Mouse (Mus musculus): ENCODE results near the gene Adamtsl1. TPM values are rescaled to one million over a fixed set of nuclear protein-coding genes. Genes with fewer than 3 reads are reported as not detected.

Gene Adamtsl1
- 10 to 100 TPM in 1 of 2 experiments, 1 to 10 TPM in 1; 9.6 to 13.2 TPM for total RNA-seq (2021)
- long read RNA-seq, experiment 1, partial matches to known transcripts = 0 of 2 reads
- long read RNA-seq, experiment 1, other reads (novel, unspliced or antisense) = 1 of 2 reads
- long read RNA-seq, experiment 2 = 0 reads

- no peak for DNase-seq (ENCODE audit: low spot score in 2 of 2)
These were observed at the start of gene Adamtsl1 for GRCm38 (mm10) chr4:85513792-85514191. TSS of gene Adamtsl1 (plus strand) at chr4:85514172.

- peak in 1 of 2 experiments; percentile 25 for DNase-seq (ENCODE audit: low spot score in 2 of 2)
These were observed 30.4 kb upstream of the Adamtsl1 start for GRCm38 (mm10) chr4:85483586-85483985.

- DNase-seq (ENCODE audit: low spot score in 2 of 2) = peak; percentile 37 to 64
These were observed 27.5 kb upstream of the Adamtsl1 start for GRCm38 (mm10) chr4:85486316-85486946.

- DNase-seq (ENCODE audit: low spot score in 2 of 2) = no peak
These were observed 8.3 kb upstream of the Adamtsl1 start for GRCm38 (mm10) chr4:85505718-85506117.

GRCm38 (mm10) chr4:85506976-85507375, 7.0 kb upstream of the Adamtsl1 start:
- DNase-seq (ENCODE audit: low spot score in 2 of 2) = no peak

- no peak for DNase-seq (ENCODE audit: low spot score in 2 of 2)
These were observed 6.5 kb upstream of the Adamtsl1 start for GRCm38 (mm10) chr4:85507491-85507890.

GRCm38 (mm10) chr4:85513288-85513687, 684 bp upstream of the Adamtsl1 start:
- DNase-seq (ENCODE audit: low spot score in 2 of 2) = no peak

GRCm38 (mm10) chr4:85514205-85514681, 271 bp downstream of the Adamtsl1 start:
- peak; percentile 8 to 29 for DNase-seq (ENCODE audit: low spot score in 2 of 2)

- DNase-seq (ENCODE audit: low spot score in 2 of 2) = no peak
These were observed 13.1 kb downstream of the Adamtsl1 start for GRCm38 (mm10) chr4:85526966-85527566.

GRCm38 (mm10) chr4:85529852-85530251, 15.9 kb downstream of the Adamtsl1 start:
- DNase-seq (ENCODE audit: low spot score in 2 of 2) = no peak

- no peak for DNase-seq (ENCODE audit: low spot score in 2 of 2)
These were observed 25.7 kb downstream of the Adamtsl1 start for GRCm38 (mm10) chr4:85539677-85540076.

- DNase-seq (ENCODE audit: low spot score in 2 of 2) = peak in 1 of 2 experiments; percentile 5
These were observed 29.2 kb downstream of the Adamtsl1 start for GRCm38 (mm10) chr4:85543221-85543620.

GRCm38 (mm10) chr4:85554696-85555095, 40.7 kb downstream of the Adamtsl1 start:
- DNase-seq (ENCODE audit: low spot score in 2 of 2) = no peak

- no peak for DNase-seq (ENCODE audit: low spot score in 2 of 2)
These were observed 45.8 kb downstream of the Adamtsl1 start for GRCm38 (mm10) chr4:85559753-85560152.

GRCm38 (mm10) chr4:85585426-85585825, 71.5 kb downstream of the Adamtsl1 start:
- DNase-seq (ENCODE audit: low spot score in 2 of 2) = no peak

- no peak for DNase-seq (ENCODE audit: low spot score in 2 of 2)
These were observed 75.0 kb downstream of the Adamtsl1 start for GRCm38 (mm10) chr4:85588928-85589327.

GRCm38 (mm10) chr4:85591037-85591436, 77.1 kb downstream of the Adamtsl1 start:
- no peak for DNase-seq (ENCODE audit: low spot score in 2 of 2)

GRCm38 (mm10) chr4:85594159-85594558, 80.2 kb downstream of the Adamtsl1 start:
- DNase-seq (ENCODE audit: low spot score in 2 of 2) = no peak

- no peak for DNase-seq (ENCODE audit: low spot score in 2 of 2)
These were observed 99.4 kb downstream of the Adamtsl1 start for GRCm38 (mm10) chr4:85613331-85613730.

GRCm38 (mm10) chr4:85618746-85619145, 104.8 kb downstream of the Adamtsl1 start:
- no peak for DNase-seq (ENCODE audit: low spot score in 2 of 2)

GRCm38 (mm10) chr4:85619261-85619660, 105.3 kb downstream of the Adamtsl1 start:
- no peak for DNase-seq (ENCODE audit: low spot score in 2 of 2)

- no peak for DNase-seq (ENCODE audit: low spot score in 2 of 2)
These were observed 115.4 kb downstream of the Adamtsl1 start for GRCm38 (mm10) chr4:85629381-85629780.

All from layer of hippocampus, postnatal 14 days (tissue).